Mouse (Mus musculus): ENCODE results near the gene Olfr544.

DNA sequence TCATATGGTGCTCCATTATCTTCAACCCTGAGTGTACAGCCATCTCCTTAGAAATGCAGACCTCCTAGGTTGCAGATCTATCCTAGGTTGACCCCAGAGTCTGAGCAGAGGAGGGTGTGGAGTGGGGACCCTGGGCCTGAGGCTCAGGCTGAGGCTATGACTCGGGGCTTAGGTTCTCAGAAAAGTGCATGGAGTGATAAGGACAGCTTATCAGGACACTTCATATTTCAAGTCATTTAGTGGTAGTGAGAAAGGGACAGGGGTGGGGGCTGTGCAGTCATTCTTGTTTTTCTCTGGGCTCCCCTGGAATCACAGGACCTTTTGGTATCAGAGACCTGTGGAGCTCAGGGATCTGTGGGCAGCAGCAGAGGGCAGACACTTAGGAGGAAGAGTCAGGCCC, 2.0 kb downstream of the Olfr544 start:
- TF ChIP-seq POLR2A (IDR thresholded peaks at IDR 0.05; ENCODE audit: borderline replicate concordance, control insufficient read depth, low read depth, low read length) (no peak), CTCF (IDR thresholded peaks at IDR 0.05; ENCODE audit: control insufficient read depth, insufficient read depth, low read length) (no peak)

All from bone marrow, adult 2 months (tissue).